Mouse (Mus musculus) heart, adult 11 months (tissue): ENCODE measurements around the gene Minpp1.
A peak's percentile ranks its signal among the peaks of the same experiment; 100 is the strongest.

Experiments
- DNase-seq: peaks from one replicate; pipeline ENCODE4 v3.0.0; 2022

Gene Minpp1

DNA sequence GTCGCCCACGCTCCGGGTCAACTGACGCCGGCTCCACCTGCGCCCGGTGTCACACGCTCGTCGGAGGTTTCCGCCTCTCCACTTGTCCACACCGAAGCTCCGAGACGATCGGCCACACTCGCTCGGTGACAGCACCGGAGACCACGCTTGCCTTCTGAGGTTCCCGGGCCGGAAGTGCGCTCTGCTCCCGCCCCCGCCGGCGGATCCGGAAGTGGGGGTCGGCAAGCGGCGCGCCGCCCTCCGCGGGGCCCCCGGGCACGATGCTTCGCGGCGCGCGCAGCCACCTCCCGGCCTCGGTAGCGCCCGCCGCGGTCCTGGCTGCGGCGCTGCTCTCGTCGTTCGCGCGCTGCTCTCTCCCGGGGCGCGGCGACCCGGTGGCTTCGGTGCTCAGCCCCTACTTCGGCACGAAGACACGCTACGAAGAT lies at the start of gene Minpp1:
TSS of gene Minpp1 (plus strand) at position 89 of the 425 bp plus-strand sequence.
- DNase-seq = peak; percentile 98

DNA sequence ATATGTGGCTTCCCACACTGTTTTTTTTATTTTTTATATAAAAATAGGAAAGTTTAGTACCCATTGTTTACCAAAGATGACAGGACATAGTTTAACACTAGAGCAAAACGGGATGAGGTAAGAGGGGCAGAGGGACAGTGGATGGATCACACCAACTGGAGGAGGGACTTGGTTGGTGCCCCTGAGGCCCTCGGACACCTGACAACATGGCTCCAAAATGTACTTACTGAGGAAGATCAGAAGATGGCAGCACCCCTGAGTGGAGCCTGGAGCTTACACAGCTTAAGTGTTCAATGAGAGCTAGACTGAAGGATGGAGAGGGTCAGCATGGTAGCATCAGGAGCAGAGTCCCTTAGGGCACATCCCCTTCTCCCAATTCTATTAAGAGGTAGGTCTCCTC lies 46.2 kb upstream of the Minpp1 start:
- no peak for DNase-seq

DNA sequence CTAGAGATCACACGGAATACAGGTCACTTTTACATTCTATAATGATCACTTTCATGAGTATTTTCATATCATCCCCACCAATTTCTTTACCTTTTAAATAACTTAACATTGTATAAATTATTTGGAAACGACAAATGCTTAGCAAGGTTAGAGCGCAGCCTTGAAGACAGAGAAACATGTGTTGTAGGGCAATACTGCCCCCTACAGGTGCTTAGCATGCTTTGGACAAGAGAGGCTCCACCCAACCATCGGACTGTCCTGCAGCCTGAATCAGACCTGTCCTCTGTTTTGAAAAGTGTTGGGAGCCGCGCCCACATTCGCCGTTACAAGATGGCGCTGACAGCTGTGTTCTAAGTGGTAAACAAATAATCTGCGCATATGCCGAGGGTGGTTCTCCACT lies 44.0 kb upstream of the Minpp1 start:
- DNase-seq = peak; percentile 82

DNA sequence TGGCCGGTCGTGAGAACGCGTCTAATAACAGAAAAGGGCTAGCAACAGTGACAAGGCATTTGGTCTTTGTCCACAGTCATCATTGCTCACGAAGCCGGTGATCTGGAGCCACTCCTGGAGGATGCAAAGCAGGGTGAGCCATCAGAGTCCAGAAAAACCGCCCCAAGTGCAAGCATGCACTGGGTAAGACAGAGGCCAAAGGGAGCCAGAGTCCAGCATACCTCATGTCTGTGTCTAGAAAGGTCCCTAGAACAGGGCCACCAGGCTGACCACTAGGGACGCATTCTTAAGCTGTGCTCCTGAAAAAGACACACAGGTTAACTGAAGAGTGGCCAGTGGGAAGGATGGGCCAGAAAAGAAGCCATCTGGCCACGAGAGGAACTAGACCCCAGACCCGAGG lies 36.6 kb upstream of the Minpp1 start:
- DNase-seq = peak; percentile 82

DNA sequence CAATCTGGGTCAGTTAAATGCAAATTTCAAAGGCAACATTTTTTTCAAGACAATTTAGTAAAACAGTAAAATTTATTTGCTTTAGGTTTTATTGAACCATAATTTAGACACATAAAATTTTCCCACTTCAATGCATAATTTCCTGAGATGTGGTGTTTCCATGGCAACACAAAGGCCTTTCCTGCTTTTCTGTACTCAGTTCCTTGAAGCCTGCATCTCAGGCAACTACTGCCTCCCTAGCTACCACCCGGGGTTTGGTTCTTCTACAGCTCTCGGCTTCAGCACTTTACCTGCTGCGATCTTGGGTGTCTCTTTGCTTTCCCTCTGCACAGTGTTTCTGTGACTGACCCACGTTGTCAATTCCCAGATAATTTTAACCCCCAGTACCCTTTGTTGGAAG lies 33.3 kb upstream of the Minpp1 start:
- DNase-seq = peak; percentile 56

DNA sequence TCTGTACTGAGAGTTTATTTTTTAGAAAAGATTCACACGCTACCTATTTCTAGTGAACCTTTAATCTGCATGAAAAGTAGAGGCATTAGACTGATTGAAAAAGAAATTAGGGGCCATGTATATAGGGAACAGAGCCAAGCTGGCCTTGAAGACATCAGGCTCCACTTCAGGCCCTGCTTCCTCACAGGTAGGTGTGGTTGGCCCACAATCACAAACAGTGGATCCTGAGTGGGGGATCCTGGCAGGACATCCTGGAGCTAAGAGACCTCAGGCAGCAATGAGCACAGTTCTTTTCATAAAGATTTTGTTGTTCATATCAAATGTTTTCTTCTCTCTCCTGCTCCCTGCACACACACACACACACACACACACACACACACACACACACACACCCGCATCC lies 28.8 kb upstream of the Minpp1 start:
- peak; percentile 82 for DNase-seq

DNA sequence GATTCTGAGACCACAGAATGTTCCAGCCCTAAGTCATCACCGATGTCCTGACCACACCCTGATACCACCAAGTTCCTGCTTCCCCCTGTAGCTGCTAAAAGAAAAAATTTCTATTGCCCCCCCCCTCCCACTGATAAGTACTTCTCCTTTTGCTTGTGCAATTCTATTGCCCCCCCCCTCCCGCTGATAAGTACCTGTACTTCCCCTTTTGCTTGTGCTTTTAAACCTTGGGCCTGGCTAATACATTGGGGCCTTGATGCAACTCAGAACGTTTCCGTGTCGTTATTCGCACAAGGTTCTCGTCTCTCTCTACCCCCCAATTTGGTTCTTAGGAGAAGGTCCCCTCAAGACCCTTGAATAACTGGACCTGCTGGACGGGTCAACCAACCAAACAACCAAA lies 27.9 kb upstream of the Minpp1 start:
- DNase-seq = peak; percentile 74

DNA sequence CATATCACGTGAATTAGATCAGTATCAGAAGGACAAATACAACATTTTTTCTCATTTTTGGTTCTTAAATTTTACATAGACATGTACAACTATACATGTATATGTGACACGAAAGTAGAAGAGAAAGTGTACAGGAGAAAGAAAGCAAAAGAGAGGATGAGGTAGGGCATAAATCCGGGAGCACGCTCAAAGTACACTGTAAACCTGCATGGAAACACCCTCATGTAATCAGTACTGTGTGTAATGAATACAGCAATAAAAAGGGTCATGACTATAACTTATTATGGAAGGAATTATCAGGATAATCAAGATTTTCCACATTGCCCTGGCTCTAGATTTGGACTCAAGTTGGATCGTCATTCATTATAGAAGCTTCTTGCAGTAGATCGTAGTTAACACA lies 22.5 kb upstream of the Minpp1 start:
- no peak for DNase-seq

DNA sequence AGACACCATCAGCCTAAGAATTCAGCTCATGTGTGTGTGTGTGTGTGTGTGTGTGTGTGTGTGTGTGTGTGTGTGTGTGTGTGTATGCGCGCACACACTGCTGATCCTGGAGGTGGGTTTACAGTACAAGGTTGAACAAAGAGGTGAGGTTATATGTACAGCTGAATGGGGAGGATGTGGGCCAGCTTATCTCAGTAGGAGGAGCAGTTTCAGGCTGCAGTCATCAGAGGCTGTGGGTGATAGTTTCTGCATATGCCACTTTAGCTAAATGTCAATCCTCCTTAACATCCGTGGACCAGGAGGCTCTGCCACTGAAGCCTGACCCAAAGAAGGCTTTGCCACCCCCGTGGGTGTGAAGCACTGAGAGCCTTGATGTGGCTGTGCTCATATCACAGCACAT lies 20.3 kb upstream of the Minpp1 start:
- peak; percentile 39 for DNase-seq

DNA sequence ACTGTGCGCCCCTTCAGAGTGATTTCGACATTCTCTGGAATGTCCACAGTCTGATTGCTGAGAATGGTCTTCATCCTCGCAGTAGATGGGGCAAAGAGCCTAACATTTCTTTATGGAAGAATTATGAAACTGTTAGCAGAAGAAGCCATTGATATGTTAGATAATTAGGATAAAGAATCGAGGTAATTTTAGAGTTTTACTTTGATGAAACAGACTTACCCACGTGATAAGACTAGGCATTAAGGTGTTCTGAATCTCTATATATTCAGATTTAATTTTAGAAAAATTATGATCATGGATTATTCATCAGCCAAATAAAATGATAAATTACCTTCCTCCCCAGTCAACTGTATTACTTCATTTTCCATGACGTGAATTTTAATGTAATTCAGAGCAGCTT lies 19.1 kb upstream of the Minpp1 start, which contains the start of gene Rpl9-ps6:
TSS of gene Rpl9-ps6 (minus strand) at position 101 of the 400 bp plus-strand sequence.
- no peak for DNase-seq

DNA sequence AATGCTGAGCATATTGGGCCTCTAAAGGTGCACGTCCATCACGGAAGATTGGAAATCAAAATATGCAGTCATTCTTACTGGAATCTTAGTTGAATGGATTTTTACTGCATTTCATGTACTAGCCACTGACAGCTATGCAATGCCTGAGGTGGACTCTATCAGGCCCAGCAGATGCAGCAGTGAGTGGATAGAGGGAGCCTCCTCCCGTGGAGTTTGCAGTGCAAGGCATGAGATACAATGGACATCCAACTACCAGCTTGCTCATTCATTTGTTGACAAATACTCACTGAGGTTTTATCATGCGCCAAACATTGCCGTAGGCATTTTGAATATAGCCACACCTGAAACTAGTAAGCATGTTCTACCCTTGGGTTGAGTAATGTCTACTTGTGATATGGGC lies 18.2 kb upstream of the Minpp1 start:
- DNase-seq = peak; percentile 74

DNA sequence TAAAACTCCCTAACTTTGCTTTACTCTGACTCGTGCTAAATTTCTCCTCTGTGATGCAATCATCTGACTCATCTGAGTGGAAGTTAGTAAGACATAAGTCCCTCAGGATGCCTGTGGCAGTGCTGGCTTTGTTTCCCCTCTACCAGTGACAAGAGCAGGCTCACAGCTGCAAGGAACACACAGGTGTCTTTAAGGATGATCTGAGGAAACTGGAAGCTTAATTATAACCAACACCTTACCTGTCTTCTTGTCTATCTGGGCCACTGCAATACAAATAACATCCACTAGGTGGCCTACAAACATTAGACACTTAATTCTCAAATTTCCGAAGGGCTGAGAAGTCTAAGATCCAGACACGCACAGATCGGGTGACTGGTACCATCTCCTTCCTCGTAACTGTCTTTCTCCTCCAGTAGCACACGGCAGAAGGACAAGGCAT lies 15.5 kb upstream of the Minpp1 start:
- DNase-seq = peak; percentile 88

DNA sequence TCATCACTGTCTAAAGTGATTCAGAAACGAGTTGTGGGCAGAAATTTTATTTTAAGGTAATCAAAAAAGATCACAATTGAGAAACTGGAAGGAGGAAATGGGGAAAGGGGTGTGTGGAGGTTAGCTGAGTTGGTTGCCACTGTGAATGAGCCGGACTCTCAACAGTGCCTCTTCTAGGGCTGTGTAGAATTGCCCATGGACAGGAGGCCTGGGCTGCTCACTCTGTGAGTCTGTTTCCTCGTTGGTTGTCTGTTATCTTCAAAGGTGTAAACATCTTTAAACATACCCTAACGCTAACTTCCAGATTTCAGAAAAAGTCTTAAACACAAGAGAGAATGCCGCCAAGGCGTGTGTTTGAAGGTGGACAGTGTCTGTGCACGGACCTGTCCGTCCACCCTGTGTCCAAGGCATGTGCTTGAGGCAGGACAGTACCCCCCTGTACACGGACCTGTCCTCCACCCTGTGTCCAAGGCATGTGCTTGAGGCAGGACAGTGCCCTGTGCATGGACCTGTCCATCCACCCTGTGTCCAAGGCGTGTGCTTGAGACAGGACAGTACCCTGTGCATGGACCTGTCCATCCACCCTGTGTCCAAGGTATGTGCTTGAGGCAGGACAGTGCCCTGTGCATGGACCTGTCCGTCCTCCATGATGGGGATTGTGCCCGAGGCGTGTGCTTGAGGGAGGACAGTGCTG lies 14.9 kb upstream of the Minpp1 start:
- no peak for DNase-seq

DNA sequence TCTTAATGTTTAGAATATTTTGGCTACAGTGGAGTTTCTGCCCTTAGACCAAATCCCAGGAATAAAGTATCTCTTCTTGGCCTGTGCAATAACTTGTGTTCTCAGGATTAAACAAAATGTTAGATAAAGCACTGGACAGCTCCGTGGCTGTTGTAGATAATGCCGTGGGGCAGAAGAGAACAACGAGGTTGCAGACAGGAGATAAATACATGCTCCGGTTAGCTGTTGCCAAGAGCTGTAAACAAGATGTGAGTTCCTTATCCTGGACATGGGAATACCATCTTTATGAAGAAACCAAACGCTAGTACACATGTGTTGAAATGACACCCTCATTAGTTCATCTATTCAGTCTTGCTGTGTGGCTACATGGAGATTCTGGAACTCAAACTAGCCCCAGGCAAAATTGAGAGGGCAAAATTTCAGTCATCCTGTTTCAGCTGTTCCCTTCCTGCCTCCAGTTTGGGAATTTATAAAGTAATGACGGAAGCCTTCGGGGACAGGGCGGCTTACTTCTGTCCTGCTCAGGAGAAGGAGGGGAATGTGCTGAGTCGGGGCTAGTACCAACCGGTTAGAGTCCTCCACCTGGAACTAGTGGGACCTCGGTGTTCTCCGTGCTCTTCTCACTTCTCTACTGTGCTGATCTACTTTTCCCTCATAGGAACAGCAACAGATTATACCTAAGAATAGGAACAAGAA lies 9.4 kb upstream of the Minpp1 start:
- DNase-seq = no peak

DNA sequence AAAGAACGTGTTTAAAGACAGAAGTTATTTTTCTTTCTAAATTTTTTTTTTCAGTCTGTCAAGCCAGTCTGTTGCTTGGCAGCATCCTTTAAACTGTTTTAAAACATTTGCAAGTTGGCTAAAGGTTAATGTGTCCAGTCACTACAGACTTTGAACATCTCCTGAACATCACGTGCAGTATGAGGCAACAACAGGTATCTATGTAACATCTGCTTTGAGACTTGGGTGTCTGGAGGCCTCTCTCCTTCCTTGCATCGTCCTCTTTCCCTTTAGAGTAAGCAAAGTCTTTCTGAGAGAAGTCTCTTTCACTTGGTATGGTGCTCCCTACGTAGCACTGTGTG lies 8.9 kb upstream of the Minpp1 start:
- DNase-seq = peak; percentile 37

DNA sequence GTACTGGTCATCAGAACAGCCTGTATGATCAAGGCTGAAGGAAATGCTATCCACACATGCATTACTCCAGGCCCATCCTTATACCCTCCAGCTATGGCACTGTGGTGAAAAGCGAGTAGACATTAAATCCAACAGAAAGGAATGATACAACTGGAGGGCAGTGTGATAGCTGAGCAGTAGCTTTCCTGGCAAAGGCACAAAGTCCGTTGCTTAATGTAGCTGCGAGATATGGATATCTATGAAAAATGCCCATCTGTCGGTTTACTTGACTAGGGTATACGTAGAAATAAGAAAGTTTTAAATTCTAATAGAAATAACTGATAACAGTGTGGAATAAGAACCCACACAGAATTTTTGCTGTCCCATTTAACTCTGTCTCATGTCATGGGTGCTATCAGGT lies 5.3 kb upstream of the Minpp1 start:
- peak; percentile 27 for DNase-seq

DNA sequence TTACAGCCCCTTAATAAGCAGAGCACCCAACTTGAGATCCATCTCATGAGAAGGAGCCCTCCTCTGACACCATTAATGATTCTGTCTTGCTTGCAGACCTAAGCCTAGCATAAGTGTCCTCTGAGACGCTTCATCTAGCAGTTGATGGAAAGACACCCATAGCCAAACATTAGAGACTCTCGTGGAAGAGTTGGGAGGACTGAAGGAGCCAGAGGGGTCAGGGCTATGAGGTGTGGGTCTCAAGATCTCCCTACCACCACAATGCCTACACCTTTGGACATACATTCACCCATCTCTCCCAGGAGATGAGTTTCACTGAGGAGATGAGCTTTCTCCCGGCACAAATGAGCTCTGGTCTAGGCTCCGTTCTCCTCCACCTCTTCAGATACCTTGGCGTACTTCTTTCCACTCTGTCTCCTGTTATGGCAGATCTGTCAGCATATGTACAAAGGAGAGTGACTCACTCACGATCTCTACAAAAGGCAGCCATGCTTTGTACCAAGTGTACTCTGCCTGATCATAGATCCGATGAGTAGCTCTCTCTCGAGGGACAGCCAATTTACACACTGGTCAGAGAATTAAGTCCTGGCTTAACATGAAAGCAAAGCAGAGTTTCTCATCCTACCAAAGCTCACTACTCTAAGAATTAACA lies 4.7 kb upstream of the Minpp1 start:
- peak; percentile 80 for DNase-seq

DNA sequence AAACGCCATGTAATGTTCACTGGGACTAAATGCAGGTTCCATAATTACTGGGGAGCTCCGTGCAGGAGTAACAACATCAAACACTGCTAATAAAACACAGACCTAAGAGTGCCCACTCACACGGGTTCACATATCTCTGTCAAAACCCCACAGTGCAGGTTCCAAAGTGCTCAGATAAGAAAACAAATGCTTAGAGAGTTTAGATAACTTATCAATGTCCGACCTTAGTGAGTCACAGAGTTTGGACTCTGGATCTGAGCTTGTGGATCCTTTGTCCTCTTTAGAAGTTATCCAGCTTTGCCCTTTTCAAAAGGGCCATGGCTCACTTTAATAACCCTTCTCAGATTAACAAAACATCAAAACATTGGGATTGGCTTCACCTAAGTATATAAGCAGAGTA lies 4.1 kb upstream of the Minpp1 start:
- peak; percentile 35 for DNase-seq

DNA sequence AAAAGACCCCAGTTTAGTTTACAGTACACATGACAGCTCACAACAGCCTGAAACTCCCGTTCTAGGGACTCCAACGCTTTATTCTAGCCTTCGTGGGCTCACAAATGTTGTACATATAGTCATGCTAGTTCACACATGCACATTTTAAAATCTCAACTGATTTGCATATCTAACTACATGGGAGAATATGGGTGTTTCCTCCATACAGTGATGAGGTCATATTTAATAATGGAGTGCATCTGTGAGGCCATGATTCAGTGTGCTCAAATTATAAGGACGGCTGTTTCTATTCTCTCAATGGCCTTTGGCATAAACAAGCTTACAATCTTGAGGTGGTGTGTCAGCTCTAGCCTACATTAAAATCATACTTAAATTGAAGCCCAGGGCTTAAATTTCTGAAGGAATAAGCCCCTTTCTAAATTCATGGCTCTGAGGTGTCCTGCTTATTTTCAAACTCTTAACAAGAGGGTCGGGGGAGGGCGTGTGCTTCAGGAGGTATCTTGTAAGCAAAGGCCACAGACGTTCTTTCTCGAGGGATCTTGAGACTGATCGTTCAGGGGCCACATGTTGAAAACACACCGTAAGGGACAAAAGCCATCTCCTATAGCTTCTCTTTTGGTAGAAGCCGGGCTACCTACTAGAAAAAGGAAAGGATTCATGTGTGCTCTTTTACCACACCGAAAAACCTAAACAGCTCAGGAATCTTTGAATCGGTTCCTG lies 468 bp upstream of the Minpp1 start:
- DNase-seq = peak; percentile 68

DNA sequence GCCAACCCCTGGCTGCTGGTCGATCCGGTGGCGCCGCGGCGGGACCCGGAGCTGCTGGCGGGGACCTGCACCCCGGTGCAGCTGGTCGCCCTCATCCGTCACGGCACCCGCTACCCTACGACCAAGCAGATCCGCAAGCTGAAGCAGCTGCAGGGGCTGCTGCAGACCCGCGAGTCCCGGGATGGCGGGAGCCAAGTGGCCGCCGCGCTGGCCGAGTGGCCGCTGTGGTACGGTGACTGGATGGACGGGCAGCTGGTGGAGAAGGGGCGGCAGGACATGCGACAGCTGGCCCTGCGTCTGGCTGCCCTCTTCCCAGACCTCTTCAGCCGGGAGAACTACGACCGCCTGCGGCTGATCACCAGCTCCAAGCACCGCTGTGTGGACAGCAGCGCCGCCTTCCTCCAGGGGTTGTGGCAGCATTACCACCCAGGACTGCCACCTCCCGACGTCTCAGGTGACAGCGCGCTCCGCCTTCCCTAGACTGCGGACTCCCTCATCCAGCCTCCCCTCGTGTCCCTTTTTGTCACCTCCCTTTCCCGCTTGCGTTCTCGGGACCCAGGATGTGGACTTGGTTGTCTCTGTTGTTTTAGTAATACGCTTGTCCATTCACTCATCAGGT lies 646 bp downstream of the Minpp1 start:
- DNase-seq = peak; percentile 97

DNA sequence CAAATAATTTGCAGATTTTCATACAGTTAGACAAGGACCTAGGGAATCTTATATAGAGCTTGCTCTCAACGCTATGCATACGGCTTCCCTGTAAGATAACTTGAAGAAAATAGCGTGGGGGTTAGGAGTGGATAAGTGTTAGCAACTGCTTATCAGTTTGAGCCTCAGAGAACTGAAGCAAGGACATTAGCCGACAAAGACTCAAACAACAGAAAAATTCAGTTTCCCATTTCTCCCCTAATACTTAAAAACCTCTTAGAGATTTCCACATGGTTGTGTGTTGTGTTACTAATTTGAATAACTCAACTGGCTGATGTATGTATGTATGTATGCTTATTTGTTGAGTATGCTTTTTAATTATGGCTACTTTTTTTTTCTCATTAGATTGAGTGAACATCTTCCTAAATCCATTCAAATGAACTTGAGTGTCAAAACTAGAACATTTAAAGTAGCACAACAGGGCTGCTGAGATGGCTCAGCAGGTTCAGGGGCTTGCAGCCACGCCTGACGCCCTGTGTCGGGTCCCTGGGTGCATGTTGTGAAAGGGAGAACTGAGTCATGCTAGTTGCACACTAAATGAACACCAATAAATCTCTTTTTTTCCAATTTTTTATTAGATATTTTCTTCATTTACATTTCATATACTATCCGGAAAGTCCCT lies 2.2 kb downstream of the Minpp1 start:
- no peak for DNase-seq

DNA sequence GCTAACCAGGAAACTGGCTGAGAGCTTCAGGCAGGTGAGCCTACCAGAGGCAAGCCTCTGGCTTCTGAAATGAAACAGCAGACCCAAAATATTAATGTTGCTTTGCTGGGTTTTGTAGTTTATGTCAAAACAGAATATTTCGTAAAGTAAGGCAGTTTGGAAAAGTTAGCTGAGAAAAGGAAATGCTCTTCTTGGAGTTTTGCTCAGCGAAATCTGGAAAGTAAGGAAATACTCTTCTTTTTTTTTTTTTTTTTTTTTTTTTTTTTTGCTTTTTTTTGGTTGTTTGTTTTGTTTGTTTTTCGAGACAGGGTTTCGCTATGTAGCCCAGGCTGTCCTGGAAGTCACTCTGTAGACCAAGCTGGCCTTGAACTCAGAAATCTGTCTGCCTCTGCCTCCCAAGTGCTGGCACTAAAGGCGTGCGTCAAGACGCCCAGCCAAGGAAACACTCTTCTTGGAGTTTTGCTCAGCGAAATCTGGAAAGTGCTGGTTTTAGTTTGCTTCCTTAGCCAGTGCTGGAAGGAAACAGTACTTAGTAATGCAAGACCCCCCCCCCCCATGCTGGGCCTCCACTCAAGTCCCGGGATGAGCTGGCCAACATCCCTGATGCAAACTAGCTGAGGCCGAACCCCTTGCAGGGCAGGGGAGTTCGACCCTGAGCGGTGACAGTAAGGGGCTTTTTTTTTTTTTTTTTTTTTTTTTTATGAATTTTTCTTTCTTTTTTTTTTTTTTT lies 3.8 kb downstream of the Minpp1 start:
- peak; percentile 69 for DNase-seq
